Mouse (Mus musculus) layer of hippocampus, adult 8-10 months (tissue): ENCODE results near the gene Gstt1. TPM values are rescaled to one million over a fixed set of nuclear protein-coding genes. Genes with fewer than 3 reads are reported as not detected.
A peak's percentile ranks its signal among the peaks of the same experiment; 100 is the strongest.
"Not testable (repeated sequence)": the region's sequence is repeated elsewhere in the genome, so short reads cannot be mapped to it uniquely, and the experiment has no call there.

Source experiments
- DNase-seq, 2 experiments: peaks; one replicate each; pipeline ENCODE4 v3.0.0; 2022; ENCODE audit warnings: low spot score in 2 of 2
- total RNA-seq, 4 experiments: library from RNA; stranded (reverse); gene quantifications; 2 replicates each; pipeline ENCODE4 v1.2.4; 2022

Gstt1 gene
- total RNA-seq, 4 experiments from 2014 or later = 10.0 to 15.8 (median 12.8) TPM

DNA sequence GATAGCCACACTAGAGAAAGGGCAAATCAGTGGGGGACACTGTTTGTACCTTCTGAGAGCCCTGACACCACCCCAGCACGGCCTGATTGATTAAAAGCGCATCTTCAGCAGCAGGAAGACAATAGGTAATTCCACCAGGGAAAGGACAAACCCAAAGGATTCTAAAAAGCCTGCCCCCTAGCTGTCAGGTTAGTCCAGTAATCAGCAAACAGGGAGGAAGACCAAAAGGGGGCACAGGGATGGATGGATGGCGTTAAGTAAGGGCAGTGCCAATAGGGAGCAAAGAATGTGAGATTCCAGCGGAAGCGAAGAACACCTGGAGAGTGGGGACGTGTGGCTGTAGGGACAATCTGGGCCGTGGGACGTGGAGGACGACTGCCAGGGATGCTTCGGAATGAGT lies 20.3 kb upstream of the Gstt1 start:
- DNase-seq = no peak

DNA sequence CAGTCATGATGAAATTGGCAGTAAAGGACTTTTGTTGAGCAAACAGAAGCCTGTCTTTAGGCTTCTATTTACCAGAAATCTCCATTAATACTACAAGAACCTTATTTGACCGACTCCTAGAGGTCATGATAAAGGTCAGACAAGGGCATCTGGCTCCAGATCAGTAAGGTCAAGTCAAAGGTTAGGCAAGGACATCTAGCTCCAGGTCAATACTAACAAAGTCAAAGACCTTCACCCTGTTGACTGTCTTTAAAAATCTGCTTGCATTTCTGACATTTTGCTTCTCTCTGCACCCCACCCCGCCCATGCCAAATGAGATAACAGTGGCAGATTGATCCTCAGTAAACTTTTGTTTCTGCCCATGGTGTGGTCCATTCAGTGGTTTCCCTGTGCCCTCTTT lies 5.8 kb upstream of the Gstt1 start:
- no peak for DNase-seq

DNA sequence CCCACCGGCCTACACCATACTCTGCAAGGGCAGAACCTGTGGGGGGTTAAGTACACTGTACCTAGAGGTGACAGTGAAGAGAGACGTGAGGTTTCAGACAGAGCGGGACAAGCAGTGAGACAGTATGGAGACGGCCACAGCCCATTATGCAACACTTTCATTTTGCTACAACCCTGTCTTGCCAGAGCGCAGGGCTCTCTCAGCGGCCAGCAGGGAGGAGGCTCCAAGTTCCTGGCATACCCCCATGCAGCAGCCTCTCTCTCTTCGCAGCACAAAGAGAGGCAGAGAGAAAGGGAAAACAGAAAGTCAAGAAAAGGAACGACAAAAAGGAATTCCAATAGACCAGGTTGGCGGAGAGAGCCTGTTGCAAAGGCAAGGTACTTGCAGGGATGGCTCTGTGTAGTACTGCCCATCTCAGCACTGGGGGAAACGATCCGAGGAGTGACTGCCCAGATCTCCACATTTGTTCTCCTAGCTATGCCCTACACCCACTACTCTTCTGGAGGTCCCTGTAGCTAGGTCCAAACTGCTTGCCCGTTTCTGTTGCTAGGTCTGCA lies 687 bp downstream of the Gstt1 start:
- peak in 1 of 2 experiments; percentile 34 for DNase-seq

DNA sequence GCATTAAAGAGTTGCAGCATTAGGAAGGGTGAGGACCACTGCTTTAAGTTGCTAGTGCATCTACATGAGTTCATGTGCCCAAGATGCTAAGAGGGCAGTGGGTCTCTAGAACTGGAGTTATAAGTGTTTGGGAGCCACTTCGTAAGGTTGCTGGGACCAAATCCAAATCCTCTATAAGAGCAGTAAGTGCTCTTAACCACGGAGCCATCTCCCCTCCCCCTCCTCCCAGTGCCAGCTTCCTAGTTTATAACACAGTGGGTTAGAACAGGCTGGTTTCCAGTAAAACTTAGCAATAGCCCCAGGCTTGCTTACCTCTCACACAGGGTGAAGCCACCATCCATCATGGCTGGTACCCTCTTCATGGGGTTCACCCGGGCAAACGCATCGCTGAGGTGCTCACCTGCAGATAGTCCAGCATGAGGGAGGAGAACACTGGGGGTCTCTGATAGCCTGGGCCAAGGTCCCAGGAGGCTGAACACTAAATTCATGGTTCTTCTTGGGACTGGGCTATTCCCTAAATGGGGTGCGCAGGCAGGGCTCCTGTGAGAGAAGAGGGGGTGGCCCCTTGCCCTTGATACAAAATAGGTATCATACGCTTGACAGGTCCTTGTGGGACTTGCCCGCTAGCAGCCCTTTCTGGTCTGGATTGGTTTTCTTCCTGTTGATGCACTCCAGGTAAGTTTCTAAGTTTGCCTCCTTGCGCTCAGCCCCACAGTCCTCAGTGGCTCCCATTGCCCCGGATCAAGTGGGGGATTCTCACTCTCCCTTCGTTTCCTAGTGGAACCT lies 1.5 kb downstream of the Gstt1 start:
- DNase-seq = no peak

DNA sequence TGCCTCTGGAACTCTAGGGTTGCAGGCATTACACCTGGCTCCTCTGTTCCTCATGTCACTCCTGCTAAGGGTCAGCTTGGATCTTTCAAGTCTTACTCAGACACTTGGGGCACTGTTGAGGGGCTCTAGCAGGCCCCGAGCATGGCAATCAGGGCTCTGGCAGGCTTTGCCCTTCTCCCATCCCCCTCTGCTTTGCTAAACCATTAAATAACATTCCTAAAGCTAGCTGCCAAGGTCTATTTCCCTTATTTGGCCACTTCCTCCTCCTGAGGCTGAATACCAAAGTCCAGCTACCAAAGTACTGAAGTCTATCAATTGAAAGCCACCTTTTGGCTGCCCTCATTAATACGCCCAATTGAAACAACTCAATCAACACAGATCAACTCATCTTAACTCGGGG lies 3.5 kb downstream of the Gstt1 start:
- no peak for DNase-seq

DNA sequence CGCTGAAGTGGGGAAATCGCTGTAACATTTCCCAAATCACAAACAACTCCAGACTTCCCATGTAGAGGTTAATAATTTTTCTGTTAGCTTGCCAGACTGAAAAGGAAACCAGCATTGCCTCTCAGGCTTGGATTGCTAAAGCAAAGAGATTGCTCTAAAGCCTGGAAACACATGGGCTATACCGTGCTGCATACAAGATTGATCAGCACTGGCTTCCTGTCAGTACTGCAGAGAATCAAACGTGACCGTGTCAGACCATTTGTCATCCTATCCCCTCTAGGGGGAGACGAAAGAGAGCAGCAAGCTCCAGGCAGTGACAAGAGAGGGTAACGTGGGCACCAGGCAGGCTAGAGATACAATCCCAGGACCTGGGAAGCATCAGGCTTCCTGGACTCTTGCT lies 7.6 kb downstream of the Gstt1 start:
- DNase-seq = no peak

DNA sequence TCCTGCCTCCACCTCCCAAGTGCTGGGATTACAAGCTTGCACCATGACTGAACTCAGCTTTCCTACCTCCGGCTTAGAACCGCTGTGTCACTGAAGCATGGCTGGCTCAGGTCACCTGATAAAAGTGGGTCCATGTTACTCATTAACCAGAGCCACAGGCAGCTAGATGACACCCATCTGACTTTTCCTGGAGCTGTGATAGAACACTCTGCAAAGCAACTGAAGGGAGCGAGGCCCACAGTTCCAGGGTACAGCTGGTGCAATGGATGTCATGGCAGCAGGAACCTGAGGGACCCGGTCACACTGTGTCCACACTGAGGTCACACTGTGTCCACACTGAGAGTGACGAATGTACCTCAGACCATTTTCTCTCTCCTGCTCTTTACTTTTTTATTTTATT lies 8.5 kb downstream of the Gstt1 start:
- no peak for DNase-seq

DNA sequence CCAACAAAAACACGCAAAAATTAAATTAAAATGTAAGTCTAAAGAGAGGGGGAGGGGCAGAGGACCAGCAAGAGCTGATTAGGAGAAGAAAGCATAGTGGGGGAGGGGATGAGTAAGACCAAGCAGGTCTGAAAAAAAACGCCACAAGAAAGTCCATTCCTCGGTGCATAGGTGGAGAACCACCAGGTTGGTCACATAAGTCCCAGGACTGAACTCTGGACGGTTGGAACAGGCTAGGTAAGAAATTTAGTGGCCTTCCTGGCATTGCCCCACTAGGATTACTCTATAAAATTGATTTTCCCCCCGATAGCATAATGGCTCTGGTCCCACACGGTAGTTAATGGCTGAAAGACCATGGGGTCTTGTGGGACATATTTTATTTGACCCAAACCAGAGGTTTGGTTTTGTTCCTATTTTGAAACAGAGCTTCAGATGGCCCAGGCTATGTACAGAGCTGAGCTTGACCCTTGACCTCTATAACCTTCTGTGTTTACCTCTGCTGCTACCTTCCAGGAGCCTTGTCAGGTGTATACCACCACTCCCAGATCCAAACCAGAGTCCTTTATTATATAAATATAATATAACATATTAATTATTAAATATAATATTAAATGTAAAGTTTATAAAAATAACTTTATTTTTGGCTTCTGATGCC lies 9.2 kb downstream of the Gstt1 start:
- no peak for DNase-seq

DNA sequence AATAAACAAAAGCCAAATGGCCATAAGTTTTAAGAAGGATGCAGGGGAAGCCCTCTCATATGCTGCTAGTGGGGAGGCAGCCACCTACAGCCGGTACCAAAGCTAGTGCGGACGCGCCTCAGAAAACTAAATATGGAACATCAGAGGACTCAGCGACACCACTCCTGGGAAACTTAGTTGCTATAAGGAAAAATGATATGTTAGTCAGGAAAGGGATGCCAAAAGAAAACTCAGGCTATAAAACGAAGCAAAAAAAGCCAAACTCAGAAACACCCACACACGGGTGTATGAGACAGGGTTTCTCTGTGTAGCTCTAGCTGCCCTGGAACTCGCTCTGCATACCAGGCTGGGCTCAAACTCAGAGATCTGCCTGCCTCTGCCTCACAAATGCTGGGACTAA lies 10.1 kb downstream of the Gstt1 start:
- DNase-seq = no peak

DNA sequence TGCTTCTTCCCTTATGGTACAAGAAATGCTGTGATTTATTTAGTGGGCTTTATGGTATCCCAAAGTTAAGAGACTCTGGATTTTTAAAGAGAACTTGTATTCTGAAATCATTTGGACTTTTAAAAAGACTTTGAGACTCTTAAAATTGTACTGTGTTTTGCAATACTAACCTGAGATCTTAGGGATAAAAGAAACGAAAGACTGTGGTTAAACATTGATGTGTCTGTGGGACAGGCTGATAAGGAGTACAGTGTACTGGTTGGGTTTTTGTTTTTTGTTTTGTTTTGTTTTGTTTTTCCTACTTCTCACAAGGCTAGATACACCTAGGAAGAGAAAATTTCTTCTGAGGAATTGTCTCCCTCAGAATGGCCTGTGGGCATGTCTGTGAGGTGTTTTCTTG lies 12.9 kb downstream of the Gstt1 start:
- no peak for DNase-seq

DNA sequence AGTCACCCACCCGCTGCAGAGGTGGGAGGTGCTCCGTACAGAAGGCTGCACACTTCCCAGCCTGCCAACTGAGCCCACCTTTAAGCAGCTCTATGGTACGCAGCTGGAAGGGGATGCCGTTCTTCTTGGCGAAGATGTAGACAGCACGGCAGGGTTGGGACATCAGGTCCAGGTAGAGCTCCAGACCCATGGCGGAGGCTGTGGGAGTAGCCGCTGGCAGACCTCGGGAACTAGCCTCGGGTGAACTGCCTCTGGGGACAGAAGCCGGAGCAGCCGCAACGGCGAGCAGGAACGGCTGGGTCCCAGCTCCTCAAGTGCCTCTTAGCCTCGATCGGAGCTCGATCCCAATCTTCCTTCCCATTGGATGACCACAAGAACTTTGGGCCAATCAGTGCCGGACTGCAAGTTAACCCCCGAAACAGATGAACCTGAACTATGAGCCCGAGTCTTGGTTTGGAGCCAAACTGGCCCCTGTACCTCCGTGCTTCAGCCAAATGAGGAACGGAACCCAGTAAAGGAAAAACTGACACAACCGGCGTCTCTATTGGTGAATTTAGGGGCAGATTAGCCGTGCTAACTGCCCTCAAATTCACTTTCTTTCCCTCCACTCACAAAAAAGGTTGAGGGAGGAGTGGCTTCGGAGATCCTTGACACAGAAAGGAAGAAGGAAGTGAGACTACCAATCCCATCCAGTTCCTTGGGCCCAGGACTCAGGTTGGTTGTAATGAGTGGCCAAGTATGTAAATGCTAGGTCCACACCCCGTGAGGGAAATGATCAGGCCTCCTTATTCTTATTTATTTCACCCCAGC lies 17.4 kb downstream of the Gstt1 start, which contains the start of the genes Gm20441 and Gstt3:
TSS of gene Gm20441 (minus strand) at position 186 of the 810 bp plus-strand sequence.
TSS of gene Gstt3 (minus strand) at position 646 of the 810 bp plus-strand sequence.
- no peak for DNase-seq

DNA sequence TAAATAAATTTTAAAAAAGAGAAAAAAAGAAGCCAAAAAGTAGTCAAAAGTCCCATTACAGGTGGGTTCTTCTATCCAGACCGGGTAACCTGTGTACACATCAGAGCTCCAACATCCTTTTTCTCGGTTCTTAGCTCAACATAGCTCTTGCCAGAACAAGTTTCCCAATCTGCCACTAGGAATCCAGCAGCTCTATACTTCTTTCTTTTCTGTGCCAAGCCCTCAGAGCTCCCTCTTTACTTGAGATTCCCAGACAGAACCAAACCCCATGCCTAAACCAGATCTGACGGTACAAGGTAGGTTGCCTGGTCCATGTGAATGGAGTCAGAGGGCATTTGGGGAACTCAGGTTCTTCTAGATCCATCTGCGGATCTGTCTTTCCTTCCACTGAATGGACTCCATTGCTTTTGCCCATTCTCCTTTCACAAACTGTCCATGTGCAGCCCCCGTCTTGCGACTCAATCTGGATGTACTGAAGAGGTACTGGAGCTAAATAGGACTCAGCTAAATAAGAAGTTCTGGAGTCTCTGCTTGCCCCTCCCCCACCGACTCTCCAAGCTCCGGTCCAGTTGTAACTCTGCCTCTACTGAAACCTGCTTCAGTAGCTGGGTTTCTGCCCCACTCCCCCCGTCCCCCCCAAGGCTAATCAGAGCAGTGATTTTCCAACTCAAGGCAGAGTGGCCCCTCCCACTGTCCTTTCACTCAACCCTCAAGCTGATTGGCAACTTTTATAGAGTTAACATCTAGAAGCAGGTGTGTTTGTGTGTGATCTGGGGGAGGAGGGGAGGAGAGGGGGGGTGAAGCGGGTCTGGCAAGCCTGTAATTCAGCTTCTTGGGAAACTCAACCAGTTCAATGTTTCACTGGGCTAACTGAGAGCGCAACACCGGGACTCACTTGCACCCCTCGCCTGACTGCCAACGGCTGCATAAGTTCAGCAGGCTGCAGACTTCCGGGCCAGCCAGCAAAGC lies 18.9 kb downstream of the Gstt1 start:
- DNase-seq = no peak

DNA sequence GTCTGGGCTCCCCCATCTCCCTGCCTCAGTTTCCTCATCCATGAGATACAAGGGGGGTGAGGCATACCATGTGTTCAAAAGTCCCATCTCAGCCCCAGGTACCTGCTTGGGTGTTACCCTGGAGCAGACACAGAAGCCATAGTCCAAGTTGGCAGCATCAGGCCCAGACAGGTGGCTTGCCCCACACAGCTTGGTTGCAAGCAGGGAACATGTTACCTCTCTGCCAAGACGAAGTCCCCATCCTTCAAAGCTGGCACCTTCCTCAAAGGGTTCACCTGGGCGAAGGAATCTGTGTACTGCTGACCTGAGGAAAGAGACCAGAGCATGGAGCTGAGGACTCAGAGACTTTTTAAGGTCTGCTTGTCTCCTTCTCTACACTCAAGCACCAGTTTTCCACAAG lies 20.5 kb downstream of the Gstt1 start:
- DNase-seq = no peak

DNA sequence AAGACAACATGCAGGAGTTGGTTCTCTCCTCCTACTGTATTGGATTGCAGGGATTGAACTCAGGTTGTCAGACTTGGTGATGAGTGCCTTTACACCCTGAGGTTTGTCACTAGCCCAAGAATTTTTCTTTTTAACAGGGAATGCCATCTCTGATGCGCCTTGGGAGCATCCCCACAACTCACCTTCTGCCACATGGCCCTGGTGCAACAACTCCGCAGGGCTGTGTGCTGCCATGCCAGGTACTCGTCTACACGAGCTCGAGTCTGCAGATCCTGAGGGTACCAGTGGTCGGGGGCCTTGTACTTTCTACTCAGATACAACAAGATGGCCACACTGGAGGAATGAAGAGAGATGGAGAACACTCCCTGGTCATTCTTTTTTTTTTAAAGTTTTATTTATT lies 21.8 kb downstream of the Gstt1 start:
- DNase-seq = no peak

DNA sequence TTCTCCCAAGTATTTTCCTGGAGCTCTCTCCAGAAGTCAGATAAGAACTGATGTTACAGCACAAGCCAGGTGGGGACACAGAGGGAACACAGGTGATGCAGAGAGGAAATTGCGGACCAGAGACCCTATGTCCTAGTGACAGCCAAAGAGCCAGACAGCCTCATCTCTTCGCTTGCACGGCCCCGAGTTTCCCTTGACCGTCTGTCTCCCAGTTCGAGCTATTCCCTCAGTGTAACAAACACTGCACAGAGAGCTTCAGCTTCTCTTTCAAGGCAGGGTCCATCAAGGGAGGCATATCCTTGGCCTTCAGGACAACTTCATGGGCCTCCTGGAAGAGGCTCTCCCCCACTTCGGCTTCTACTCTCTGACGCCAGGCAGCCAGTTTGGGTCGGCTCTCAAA lies 23.8 kb downstream of the Gstt1 start:
- DNase-seq = no peak

DNA sequence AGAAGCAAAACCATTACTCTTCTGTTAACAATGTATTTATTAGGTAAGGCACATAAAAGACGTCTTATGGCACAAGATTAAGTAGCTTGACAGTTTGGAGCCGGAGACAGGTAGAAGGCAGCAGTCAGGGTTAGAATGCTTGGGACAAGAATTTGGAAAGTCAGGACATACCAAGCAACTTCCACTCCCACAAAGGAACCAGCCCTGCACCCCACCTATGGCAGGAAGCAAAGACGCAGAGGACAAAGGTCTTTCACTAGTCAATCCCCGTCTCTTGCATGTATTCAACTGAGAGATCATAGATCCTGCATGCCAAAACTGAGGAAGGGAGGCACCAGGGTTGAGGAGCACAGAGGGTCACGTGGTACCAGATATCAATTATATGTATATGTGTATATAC lies 24.3 kb downstream of the Gstt1 start:
- DNase-seq = no peak

DNA sequence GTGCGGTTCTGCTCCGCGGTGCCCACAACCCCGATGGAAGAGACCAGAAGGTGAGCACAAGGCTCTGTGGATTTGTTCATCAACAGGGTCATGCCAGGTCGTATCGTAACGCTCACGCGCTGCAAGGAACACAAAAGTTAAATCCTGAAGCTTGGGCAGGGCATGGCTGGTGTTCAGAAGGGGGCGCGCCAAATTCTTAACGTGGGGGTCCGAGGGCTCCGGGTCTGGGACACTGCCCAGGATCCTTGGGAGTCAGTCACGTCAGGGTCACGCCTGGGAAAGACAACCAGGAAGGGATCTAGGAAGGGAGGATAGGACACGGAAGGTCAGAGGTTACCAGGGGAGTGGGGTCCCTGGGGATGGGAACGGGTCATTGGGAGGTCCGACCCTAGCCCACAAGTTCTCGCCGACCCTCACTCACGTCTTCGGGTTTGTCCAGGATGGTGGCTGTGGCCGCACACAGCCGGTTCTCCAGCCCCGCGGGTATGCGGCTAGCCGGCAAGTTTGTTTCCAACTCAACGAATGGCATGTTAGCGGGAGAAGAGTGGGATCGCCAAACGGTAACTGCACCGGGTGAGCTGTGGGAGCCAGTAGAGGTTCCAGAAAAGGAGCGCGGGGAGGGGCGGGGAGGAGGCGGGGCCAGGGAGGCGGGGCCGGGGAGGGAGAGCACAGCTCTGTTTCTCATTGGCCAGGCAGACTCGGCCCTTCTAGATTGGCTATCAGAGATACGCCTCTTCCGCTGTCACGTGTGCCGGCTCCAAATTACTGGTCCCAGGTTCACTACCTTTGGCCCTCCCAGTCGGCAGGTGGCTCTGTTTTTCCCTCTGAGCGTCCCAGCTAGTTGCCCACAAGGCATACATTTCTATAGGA lies 25.4 kb downstream of the Gstt1 start, which contains the start of gene Ddt:
TSS of gene Ddt (minus strand) at position 620 of the 870 bp plus-strand sequence.
- peak; percentile 83 to 85 for DNase-seq

DNA sequence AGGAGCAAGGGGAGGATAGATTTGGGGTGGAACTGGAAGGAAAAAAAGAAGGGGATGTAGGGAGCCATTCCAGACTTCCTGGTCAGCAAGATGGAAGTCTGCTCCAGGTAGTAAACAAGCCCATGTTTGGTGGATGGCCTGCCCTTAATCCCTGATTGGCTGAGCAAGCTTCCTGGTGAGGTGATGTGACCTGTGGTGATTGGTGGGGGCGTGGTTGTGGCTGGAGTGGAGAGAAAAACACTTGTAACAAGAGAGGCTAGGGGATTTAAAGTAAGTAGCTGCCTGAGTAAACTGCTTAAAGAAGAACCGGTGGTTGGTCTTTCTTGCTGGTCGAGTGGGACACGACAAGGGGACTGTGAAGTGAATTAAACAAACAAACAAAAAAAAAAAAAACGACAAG lies 30.6 kb downstream of the Gstt1 start:
- DNase-seq = not testable (repeated sequence)

DNA sequence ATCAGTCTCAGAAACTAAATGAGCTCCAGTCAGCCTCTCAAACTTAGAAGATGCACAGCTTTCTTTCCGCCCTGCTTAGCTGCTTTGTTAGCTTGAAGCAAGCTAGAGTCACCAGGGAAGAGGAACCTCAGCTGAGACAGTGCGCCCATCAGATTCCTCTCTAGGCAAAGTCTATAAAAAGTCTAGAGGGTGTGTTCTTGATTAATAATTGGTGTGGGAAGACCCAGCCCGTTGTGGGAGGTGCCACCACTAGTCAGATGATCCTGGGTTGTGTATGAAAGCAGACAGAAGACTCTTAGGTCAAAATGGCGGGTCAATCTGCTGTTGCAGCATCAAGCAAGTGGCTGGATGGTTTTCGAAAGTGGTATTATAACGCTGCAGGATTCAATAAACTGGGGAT lies 31.5 kb downstream of the Gstt1 start:
- DNase-seq = no peak
